Mouse (Mus musculus): ENCODE data around the gene Triobp.

The Triobp gene

DNA sequence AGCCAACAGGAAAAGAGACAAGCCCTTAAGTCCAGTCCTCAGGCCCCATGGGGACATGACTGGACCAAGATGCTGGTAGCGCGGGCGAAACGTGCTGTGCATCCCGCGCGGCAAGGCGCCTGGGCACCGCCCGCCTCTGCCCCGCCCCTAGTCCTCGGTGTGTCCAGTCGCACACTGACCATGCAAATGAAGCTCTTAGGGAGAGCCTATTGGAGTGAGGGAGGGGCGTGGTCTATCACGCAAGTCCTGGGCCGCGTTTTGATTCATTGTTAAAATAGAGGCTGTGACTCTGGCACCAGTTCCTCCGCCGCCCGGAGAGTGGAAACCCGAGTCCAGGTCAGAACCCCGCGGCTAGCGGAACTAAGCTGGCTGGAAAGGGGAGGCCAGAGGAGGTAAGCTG is at the start of gene Triobp:
TSS of gene Triobp (plus strand) at position 68 of the 400 bp plus-strand sequence.
- DNase-seq (ENCODE audit: low read depth): no peak

DNA sequence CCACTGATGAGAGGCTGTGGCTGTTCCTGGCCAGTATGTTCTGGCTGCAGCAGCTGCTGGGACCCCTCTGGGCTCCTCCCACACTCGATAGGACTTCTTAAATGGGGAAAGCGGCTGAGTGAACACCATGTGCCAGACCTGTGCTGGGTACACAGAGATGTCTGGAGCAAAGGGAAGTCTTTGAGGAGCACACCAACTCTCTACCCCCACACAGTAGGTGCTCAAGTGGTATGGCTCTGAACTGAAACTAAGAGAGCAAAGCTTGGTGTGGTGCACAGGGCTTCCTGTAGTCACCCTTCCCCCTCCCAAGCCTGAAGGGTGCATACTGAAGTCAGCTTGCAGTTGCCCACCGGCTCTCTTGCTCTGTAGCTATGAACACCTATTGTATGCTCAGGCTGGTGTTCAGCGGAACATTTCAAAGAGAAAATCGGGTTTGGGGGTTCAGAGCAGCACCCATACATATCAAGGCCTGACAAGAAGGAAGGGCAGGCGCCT is 49.0 kb upstream of the Triobp start:
- no peak for DNase-seq (ENCODE audit: low read depth)

DNA sequence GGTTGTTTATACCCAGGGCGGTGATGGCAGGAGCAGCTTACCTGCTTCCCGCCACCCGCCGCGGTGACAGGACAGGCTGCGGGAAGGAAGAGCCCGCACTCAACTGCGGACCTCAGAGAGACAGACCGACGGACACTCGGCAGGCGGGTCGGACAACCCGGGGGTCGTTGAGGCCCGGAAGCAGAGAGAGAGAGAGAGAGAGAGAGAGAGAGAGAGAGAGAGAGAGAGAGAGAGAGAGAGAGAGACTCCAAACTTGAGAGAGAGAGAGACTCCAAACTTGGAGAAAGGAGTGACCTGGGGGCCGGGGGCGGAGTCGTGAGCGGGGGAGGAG is 48.1 kb upstream of the Triobp start, which contains the start of gene Gm49510:
TSS of gene Gm49510 (plus strand) at position 259 of the 331 bp plus-strand sequence.
- no peak for DNase-seq (ENCODE audit: low read depth)

DNA sequence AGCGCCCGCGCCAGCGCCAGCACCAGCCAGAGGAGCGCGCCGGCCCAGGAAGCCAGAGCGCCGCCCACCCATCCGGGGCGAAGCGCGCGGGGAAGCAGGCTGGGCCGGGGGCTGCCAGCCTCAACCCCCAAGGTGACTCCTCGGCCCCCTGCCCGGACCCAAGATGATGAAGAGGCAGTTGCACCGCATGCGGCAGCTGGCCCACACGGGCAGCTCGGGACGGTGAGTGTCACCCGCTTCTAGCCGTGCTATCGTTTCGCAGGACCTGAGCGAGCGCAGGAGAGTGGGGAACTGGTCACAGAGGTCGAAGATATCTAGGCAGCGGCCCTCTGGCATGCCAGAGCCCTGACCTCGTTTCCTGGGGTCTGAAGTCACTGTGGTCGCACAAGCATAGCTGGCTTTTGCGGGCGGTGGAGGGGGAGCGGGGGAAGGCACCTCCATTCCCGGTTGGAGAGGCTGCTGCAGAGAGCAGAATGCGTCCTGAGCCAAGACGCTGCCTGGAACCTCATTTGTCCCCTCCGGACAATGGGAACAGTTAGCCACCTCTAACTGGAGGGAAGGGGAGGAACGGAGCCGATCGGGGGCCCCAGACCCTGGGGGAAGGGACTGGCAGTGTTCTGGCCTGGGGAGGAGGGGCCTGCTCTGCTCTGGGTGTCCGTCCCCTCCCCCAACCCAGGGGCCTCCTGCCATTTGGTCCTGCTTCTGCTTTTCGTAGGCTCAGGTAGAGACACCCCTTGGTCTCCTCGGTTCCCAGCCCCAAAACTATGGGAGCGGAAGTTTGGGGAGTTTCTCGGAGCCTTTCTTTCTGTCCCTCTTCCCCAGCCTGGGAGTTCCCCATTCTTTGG is 47.6 kb upstream of the Triobp start, which contains the start of gene Sh3bp1:
TSS of gene Sh3bp1 (plus strand) at position 29 of the 845 bp plus-strand sequence.
- DNase-seq (ENCODE audit: low read depth): no peak

DNA sequence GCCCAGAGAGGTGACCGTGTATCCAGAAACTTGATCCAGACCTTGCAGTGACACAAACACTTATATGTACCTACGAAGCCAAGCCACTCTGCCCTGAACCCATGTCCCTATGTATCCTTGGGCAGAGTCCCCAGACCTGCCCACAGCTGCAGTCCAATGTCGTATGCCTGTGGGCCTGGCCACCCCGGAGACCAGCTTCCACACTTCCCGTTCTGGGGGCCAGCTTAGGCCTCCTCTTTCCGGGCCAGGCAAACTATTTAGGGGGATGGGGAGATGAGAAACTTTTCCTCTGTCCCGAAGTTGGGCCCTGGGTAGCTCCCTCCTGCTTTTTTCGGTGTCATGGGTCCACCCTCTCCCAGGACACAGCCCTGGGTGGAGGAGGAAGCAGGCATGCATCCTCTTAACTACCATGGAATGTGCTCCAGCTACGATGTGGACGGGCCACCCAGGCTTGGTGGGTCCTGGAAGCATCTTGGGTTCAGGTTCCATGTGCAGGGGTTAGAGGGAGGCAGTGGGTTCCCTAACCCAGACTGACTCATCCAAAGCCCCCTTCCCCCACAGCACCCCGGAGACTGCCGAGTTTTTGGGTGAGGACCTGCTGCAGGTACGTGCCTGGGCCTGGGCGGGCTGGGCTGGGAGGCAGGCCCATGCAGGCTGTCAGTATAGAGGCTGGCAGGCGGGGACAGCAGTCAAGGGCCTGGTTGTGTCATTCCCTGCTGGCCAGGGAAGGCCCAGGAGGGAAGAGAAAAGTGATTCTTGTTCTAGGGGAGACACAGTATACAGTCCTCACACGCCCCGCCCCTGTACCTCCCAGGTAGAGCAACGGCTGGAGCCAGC is 46.7 kb upstream of the Triobp start:
- no peak for DNase-seq (ENCODE audit: low read depth)

DNA sequence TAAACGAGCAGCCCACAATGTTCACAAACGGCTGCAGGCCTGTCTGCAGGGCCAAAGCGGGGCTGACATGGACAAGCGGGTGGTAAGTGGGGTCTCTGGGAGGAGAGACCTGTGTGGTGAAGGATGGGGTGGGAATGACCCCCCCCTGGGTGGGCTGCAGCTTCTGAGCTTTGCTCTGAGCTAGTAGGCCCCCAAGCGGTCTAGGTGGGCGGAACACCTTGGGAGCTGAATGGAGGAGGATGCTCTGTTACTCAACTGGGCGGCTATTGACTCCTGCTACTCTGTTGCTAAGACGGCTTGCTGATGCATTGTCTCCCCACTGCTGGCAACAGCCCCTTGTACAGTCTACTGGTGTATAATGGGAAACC is 46.1 kb upstream of the Triobp start:
- DNase-seq (ENCODE audit: low read depth): no peak

DNA sequence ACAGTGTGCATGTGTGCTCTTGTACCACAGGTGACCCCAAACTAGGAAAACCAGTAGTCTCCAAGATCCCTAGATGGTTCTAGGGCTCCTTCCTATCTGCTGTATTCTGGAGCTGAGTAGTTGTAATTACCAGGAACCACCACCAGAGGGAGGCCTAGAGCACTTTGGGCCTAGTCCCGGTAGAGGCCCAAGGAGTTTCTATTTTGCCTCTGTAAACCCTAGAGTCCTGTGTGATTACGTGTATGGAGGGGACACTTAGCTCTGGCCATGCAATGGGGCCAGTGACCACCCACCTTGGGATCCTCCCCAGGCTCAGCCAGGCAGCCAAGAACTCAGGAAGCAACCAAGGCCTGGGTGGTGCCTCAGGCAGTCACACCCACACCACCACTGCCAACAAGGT is 44.3 kb upstream of the Triobp start:
- peak; percentile 86 for DNase-seq (ENCODE audit: low read depth)

DNA sequence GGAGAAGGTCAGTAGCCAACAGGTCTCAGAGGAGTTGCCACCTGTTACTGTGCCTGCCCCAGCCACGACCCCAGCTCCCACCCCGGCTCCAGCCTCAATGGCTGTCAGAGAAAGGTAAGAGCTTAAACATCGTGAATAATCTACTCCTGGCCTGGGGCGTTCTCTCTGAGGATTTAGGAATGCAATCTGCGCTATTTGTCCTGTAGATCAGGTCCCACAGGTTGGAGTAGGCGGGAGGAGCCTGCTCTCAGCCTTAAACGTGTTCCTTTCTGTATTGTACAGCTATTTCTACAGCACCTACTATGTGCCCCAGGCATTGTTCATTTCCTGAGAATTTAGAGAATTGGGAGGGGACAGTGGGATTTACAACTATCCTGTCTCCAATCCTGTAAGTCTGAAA is 39.1 kb upstream of the Triobp start:
- no peak for DNase-seq (ENCODE audit: low read depth)

DNA sequence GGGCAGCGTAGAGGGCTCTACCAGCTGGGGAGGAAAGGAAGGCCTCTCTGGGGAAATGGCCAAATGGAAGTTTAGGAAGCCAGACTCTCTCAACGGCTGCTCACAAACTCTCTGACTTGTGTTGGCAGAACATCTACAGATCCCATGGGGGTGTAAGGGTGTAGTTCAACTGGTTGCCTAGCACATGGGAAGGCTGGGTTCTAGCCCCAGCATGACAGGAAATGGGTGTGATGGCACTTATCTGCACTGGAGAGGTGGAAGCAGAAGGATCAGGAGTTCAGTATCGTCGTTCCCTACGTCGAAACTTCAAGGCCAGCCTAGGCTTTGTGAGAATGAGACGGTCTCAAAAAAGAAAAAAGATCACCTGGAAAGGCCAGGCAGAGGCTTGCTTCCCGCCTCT is 38.5 kb upstream of the Triobp start:
- no peak for DNase-seq (ENCODE audit: low read depth)

DNA sequence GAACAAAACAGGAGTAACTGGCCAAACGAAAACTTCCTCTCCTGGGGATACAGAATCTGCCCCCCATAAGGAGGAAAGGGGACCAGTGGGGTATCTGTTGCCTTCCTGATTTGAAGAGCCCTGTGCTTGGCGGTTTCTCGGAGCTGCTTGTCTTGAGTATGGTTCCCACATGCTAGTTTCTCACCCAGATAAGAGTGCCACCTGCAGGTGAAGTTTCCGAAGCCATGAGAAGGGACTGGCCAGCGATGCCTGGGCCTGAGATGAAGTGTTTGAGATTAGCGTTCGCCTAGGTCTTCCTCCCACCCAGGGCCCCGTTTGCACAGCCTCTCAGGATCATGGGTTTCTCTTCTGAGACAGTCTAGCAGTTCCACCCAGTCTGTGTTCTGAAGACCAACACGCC is 35.5 kb upstream of the Triobp start:
- no peak for DNase-seq (ENCODE audit: low read depth)

DNA sequence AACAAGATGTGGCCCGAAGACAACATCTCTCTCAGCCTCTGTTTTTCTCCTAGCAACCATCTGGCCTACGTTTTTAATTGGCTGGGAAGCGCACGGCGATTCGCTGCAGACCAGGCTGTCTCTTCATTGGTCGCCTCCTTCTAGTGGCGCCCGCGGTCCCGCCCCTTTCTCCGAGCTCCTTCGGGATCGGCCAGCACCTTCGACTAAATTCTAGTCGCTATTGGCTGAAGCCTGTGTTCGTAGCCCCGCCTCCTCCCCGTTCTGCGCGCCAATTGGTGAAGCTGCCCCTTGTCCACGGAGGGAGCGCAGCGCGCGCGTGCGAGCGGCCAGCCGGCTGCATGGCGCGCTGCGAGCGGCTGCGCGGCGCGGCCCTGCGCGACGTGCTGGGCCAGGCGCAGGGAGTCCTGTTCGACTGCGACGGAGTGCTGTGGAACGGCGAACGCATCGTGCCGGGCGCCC is 33.9 kb upstream of the Triobp start, which contains the start of gene Pdxp:
TSS of gene Pdxp (plus strand) at position 288 of the 459 bp plus-strand sequence.
- DNase-seq (ENCODE audit: low read depth): peak; percentile 97

DNA sequence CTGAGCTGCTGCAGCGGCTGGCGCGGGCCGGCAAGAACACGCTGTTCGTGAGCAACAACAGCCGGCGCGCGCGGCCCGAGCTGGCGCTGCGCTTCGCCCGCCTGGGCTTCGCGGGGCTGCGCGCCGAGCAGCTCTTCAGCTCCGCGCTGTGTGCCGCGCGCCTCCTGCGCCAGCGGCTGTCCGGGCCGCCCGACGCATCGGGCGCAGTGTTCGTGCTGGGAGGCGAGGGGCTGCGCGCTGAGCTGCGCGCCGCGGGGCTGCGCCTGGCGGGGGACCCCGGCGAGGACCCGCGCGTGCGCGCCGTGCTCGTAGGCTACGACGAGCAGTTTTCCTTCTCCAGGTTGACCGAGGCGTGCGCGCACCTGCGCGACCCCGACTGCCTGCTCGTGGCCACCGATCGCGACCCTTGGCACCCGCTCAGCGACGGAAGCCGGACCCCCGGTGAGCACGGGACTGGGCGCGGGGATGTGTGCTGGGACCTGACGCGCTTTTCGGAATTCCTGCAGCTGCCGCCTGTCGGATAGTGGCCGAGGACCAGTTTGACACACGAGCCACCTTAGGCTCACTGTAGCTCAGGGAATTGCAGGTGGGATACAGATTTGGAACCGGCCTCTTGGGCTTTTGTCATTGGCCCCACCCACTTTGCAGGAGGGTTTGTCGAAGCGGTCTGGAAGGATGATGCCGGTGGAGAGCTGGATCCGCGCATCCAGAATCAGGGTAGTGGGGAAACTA is 33.3 kb upstream of the Triobp start:
- no peak for DNase-seq (ENCODE audit: low read depth)

DNA sequence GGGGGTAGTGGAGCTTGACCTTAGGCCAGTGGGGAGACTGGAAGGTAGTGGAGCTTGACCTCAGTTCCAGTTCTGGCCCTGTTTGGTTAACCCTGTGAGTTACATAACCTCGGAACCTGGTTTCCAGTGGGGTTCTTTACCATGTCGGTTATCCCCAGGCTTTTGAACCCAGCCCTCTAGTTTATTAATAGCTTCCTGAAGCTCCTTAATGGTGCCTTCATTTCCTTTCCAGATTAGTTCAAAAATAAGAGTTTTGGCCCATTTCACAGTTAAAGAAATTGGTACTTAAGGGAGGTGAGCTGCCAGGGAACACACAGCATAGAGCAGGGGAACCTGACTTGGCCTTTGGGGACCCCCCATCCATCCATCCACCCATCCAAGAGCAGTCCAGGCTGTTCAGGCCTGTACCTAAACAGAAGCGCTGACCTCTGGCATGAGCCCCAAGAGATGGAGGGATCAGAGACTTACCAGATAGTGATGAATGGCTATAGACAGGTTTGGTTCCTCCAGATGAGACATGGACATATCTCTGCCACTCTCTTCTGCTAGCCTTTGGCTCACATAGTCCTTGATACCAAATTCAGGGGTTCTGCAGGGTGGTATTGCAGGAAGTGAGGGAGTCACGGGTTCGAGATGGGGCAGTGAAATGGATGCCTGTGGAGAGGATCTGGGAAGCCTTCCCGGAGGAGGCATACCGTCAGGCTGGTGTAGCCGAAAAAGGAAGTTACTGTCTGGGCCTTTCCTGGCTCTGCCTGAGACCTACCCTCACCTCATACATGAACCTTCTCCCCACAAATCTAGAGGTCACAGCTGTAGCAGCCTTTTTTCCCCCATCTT is 32.5 kb upstream of the Triobp start:
- DNase-seq (ENCODE audit: low read depth): no peak

DNA sequence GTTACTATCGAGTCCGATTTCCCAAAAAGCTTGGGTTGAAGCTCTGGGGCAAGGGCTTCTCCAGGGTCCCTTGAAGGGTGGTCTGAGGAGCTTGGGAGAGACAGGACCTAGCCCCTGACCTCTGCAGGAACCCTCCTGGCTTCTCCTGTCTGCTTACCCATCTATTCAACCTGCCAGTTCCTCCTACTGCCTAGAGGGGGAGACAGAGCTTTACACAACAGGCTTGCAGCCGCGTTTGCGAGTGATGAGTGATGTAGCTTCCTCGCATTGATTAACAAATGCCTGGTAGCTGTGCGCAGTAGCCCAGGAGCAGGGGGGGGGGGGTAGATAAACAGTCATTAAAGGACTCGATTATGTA is 31.9 kb upstream of the Triobp start:
- no peak for DNase-seq (ENCODE audit: low read depth)

DNA sequence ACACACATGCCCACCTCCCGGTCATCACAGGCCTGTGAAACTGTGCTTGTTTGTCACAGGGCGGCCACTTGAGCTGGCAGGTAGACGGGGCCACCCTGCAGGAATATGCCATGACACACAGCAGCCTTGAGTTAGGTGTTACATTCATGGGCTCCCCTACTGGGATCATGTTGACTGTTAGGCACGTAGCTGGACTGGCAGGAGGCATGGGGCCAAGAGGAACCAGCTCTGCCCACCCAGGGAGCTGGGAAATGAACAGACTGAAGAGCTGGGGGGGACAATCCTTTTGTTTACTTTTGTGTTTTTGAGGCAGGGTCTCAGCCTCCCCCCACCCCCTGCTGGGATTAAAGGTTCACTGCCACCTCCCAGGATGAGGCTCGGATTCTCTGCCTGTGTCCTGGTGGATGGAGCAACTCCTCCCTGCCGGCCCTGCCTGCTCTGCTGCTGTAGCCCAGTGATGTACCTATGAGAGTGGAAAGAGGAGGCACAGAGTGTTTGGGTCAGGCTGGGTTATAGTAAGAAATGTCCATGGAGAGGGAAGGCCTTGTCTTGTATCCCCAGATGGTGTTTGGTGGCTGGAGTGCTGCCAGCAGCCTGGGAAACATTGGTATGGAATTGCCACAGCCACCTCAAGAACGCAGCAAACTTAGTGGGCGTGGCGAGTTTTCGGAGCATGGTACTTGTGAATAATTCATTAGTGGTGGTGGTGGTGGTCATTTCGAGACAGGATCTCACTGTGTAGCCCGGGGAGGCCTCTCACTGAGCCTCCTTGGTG is 31.3 kb upstream of the Triobp start:
- DNase-seq (ENCODE audit: low read depth): no peak

DNA sequence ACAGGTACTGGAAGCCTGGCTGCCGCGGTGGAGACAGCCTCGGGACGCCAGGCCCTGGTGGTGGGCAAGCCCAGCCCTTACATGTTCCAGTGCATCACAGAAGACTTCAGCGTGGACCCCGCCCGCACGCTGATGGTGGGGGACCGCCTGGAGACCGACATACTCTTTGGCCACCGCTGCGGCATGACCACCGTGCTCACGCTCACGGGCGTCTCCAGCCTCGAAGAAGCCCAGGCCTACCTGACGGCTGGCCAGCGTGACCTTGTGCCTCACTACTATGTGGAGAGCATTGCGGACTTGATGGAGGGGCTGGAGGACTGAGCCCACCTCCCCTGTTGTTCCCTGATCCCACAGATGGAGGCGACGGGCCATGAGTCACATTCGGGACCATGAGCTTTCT is 29.4 kb upstream of the Triobp start:
- no peak for DNase-seq (ENCODE audit: low read depth)

DNA sequence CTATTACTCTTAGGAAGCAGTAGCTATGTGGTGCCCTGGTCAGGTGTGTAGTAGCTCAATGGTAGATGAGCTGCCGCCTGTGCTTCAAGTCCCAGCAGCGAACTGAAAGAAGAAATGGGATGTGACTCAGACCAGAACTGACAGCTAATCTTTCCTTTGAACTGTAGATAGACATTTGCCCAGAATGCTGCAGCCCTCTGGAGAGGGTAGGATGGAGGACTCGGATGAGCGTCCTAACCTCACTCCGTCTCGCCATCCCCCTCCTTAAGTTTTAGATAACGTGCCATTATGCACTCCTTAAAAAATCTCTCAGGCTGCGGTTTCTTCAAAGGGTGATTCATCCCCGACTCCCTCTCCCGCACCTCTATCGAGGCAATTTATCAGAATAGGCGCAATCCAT is 27.6 kb upstream of the Triobp start:
- DNase-seq (ENCODE audit: low read depth): no peak

DNA sequence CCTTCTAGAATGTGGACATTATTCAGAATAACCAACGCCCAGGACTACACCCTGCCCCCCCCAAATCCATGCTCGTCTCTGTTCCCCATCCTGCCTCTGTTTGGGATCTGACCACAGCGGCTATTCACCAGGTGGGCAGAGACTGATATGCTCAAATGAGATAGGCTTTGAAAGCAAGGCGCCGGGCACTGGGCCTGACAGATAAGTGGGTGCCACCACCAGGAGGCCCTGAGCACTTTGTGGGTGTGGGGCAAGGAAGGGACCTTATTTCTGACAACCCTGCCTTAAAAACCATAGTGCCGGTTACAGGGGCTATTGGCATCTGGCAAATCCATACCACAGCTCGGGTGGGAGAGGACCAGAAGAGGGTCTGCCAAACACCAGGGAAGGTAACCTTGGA is 24.8 kb upstream of the Triobp start:
- DNase-seq (ENCODE audit: low read depth): no peak

DNA sequence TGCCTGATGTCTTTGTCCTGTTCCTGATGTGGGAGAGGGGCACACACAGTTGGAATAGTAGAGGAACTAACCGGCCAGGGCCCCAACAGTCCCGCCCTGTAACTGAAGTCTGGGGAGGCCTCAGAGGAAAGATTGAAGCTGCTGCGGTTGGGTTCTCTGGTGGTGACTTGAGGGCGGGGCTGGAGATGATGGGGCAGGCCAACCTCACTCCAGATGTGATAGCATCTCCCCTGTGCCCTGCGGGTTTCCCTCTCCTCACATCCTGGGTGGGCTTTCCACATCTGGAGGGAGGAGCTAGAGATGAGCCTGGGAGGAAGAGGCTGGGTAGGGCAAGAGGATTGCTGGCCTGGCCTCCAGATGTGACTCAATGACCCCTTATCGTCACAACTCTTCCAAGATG is 23.9 kb upstream of the Triobp start:
- DNase-seq (ENCODE audit: low read depth): peak; percentile 66

DNA sequence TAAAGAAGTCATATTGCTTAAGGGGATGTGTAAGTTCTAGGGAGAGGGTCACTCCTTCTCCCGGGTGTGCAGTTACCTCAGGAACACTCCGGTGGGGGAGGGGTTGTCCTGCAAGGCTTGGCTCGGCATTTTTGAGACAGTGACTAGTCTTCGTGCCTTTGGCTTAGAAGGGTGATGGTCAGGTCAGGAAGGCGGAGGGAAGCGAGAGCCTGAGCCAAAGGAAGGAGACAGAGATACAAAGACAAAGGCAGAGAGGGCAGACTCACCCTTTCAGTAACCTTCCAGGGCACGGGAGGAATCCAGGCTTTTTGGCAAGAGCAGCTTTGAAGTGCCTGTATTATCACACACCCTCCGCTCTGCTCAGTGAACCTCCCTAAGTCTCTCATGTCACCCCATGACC is 22.4 kb upstream of the Triobp start:
- DNase-seq (ENCODE audit: low read depth): no peak
